Comparison of ENCODE assay signal across 1 mouse cellular context in the genomic region with DNA sequence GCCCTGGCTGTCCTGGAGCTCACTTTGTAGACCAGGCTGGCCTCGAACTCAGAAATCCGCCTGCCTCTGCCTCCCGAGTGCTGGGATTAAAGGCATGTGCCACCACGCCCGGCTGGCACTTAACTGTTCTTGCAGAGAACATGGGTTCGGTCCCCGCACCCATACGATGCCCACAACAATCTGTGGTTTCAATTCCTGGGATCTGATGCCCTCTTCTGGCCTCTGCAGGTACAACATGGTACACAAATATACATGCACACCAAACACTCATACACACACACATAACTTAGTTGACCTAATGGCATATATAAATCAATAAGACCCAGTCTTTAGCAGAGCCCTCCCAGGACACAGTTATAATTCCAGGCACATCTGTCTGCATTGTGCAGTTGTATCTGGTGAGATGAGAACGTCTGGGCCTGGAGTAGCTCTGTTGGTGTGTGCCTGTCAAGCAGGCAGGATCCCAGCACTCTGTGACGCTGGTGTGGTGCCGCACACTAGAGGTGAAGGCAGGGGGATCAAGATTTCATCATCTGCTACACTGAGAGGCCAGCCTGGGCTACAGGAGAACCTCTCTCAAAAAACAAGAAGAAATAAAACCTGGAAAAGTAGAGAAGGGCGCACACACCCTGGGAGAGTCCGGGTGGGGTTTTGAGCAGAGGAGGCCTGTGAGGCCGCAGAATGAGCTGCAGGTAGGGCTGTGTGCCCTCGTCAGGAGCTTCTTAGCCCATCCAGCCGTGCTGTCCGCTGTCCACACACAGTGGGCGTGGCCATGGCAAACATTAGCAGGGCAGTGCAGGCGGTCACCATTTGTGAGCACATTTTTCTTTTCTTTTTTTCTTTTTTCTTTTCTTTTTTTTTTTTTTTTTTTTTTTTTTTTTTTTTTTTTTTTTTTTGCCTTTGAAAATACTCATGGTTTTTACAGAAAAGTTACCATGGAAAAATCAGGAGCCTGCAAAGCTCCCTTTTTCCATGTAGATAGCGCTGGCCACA.
A peak's percentile ranks its signal among the peaks of the same experiment; 100 is the strongest.
TF ChIP-seq lines count a peak whose summit lies in the region.

No protein-coding gene starts in this region.

TF ChIP-seq in MEL, 35 proteins besides CTCF, POLR2A, EP300 and RAD21:
- TF ChIP-seq CHD1 (IDR thresholded peaks at IDR 0.05; ENCODE audit: low read depth, low read length), result no peak
- TF ChIP-seq E2F4 (IDR thresholded peaks at IDR 0.05; ENCODE audit: borderline replicate concordance, low read depth, low read length), result no peak
- no peak for TF ChIP-seq KAT2A (conservative IDR thresholded peaks at IDR 0.05; ENCODE audit: low read depth, low read length)
- peak; percentile 66 for TF ChIP-seq ZC3H11A (IDR thresholded peaks at IDR 0.05; ENCODE audit: low read depth, low read length)
- peak; percentile 78 for TF ChIP-seq SMC3 (IDR thresholded peaks at IDR 0.05; ENCODE audit: low read depth, low read length)
- no peak for TF ChIP-seq GATA1 (IDR thresholded peaks at IDR 0.05; ENCODE audit: low read depth, low read length)
- peak; percentile 83 for TF ChIP-seq ZNF384 (IDR thresholded peaks at IDR 0.05; ENCODE audit: low read depth, low read length)
- TF ChIP-seq TBP (IDR thresholded peaks at IDR 0.05; ENCODE audit: low read depth, low read length), result no peak
- no peak for TF ChIP-seq RCOR1 (IDR thresholded peaks at IDR 0.05; ENCODE audit: low read depth, low read length)
- 0 out of 2 replicates have a peak, but pooled peaks have one; percentile 27 for TF ChIP-seq POLR2AphosphoS2 (IDR thresholded peaks at IDR 0.05; ENCODE audit: low read length)
- no peak for TF ChIP-seq USF1 (IDR thresholded peaks at IDR 0.05; ENCODE audit: low read depth, low read length)
- TF ChIP-seq MAX (IDR thresholded peaks at IDR 0.05; ENCODE audit: low read length), result no peak
- TF ChIP-seq MEF2A (IDR thresholded peaks at IDR 0.05; ENCODE audit: extremely low read depth, insufficient replicate concordance, low read depth, low read length, poor library complexity, severe bottlenecking), result no peak
- TF ChIP-seq SIN3A (IDR thresholded peaks at IDR 0.05; ENCODE audit: low read length), result peak; percentile 30; the same call in 1 of the 2 replicates
- no peak for TF ChIP-seq ETS1 (IDR thresholded peaks at IDR 0.05; ENCODE audit: low read depth, low read length)
